Mouse (Mus musculus) forebrain, embryonic 14.5 days (tissue): ENCODE data around the gene Hpf1. TPM values are rescaled to one million over a fixed set of nuclear protein-coding genes. Genes with fewer than 3 reads are reported as not detected.
A peak's percentile ranks its signal among the peaks of the same experiment; 100 is the strongest.

Experiments
- ATAC-seq: fragments of 200-750 bp; cut with Nextera tagmentation; 2 replicates; pipeline ENCODE4 v1.8.0; 2017; ENCODE audit warnings: mild to moderate bottlenecking, moderate library complexity
- DNase-seq: peaks from one replicate; pipeline ENCODE4 v3.0.0-alpha.2; 2015; ENCODE audit warnings: low spot score
- H3K27ac ChIP-seq: fragments of 300-500 bp; sonication (generic); 2 replicates; pipeline ENCODE4 v1.5.1; 2014; ENCODE audit warnings: low read depth, mild to moderate bottlenecking, control low read depth, low read length, moderate library complexity
- H3K27me3 ChIP-seq: fragments of 300-500 bp; sonication (generic); replicated peaks from 2 replicates; pipeline ENCODE4 v1.6.1; 2014; ENCODE audit warnings: low read length, control low read depth, mixed read lengths; ENCODE audit not compliant: control insufficient read depth, insufficient read depth
- H3K36me3 ChIP-seq: fragments of 300-500 bp; sonication (generic); 2 replicates; pipeline ENCODE4 v1.6.1; 2014; ENCODE audit warnings: low read length, control low read depth; ENCODE audit not compliant: control insufficient read depth, insufficient read depth
- H3K4me1 ChIP-seq: fragments of 300-500 bp; sonication (generic); 2 replicates; pipeline ENCODE4 v1.6.1; 2014; ENCODE audit warnings: antibody characterized with exemption, low read length, control low read depth; ENCODE audit not compliant: control insufficient read depth, insufficient read depth
- H3K4me2 ChIP-seq: fragments of 300-500 bp; sonication (generic); 2 replicates; pipeline ENCODE4 v1.6.1; 2014; ENCODE audit warnings: mild to moderate bottlenecking, control low read depth, low read length
- H3K4me3 ChIP-seq: fragments of 300-500 bp; sonication (generic); 2 replicates; pipeline ENCODE4 v1.5.1; 2014; ENCODE audit warnings: low read depth, low read length, control low read depth
- H3K9ac ChIP-seq: fragments of 300-500 bp; sonication (generic); 2 replicates; pipeline ENCODE4 v1.6.1; 2014; ENCODE audit warnings: mild to moderate bottlenecking, low read length, control low read depth, moderate library complexity
- H3K9me3 ChIP-seq: fragments of 300-500 bp; sonication (generic); replicated peaks from 2 replicates; pipeline ENCODE4 v1.6.1; 2016; ENCODE audit warnings: low read length, control low read depth, mixed read lengths; ENCODE audit not compliant: control insufficient read depth
- WGBS: fragments of 180-500 bp; shearing (Covaris S2); extraction: QIAGEN DNeasy Blood & Tissue Kit; methylation state at CpG from one replicate; pipeline ENCODE4 v1.1.7; 2014; 5-methylcytosine and 5-hydroxymethylcytosine counted together
- polyA plus RNA-seq: library from polyadenylated mRNA; unstranded; fragments of >200 nt; fragmentation: Nextera tagmentation; extraction: Ambion mirVana; gene quantifications from 2 replicates; pipeline ENCODE4 v1.2.1, GENCODE M21; 2014

Hpf1 gene
- polyA plus RNA-seq, 1 experiment from 2014 or later, result 102 TPM

DNA sequence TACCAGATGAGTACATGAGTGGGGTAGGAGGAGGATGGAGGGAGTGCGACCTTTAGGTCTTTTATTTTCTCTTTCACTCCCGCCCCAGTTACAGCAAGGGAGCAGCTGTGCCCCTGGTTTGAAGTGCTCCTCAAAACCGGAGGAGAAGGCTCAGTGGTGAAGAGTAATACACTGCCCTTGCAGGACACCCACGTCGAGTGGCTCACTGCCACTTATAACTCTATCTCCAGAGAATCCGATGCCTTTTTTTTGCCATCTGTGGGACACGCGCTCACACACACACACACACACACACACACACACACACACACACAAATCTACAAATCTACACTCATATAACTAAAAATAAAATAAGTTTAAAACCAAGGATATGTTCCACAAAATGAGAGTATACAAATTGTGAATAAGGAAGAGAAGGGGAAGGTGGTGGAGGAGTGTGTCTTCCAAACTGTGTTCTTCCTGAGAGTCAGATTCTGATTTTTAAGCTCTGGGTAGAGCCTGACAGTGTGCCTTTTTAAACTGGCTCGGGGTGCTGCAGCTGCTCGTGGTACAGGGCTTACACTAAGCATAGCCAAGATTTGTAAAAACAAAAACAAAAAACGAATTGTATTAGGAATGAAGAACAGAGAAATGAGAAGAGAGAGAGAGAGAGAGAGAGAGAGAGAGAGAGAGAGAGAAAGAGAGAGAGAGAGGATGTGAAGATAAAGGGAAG lies 931 bp upstream of the Hpf1 start:
- H3K9me3 ChIP-seq, result no peaks in the 10 kb centered on the region
- H3K36me3 ChIP-seq, result 0 out of 2 replicates have a peak, but pooled peaks cover 10% of the 10 kb centered on the region
- H3K9ac ChIP-seq, result no peak overlapping the region
- no peaks in the 10 kb centered on the region for H3K27me3 ChIP-seq
- 84% methylated on average over 11 of the region's 11 CpGs for WGBS
- H3K4me3 ChIP-seq, result 0 out of 2 replicates have a peak overlapping the region, but pooled peaks have one; percentile 77
- DNase-seq (no peak), ATAC-seq (no peak)
- no peak overlapping the region for H3K27ac ChIP-seq
- H3K4me1 ChIP-seq, result peaks cover 9% of the 10 kb centered on the region
- peak overlapping the region; percentile 80 for H3K4me2 ChIP-seq

DNA sequence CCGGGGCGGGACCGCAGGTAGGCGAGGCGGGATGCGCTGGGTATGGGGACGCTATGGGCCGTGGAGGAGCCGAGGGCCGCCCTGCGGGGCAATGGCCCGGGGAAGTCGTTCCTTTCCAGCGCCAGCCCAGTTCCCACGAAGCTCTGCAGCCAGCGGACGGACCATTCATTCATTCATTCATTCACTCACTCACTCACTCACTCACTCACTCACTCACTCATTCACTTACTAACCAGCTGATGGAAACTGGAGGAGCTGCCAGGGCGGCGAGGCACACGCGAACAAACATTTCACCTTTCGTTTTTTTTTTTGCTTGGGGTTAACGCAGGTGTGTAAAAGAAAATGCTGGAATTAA lies 279 bp downstream of the Hpf1 start:
- no peak for ATAC-seq
- peak overlapping the region; percentile 81 for H3K9ac ChIP-seq
- H3K9me3 ChIP-seq, result no peaks in the 10 kb centered on the region
- no peak overlapping the region; the same call in 1 of the 2 replicates for H3K27ac ChIP-seq
- no peaks in the 10 kb centered on the region for H3K27me3 ChIP-seq
- 2% methylated on average over 22 of the region's 23 CpGs for WGBS
- peak overlapping the region; percentile 80 for H3K4me2 ChIP-seq
- peaks cover 9% of the 10 kb centered on the region for H3K4me1 ChIP-seq
- H3K4me3 ChIP-seq, result peak overlapping the region; percentile 77
- no peak for DNase-seq
- 0 out of 2 replicates have a peak, but pooled peaks cover 10% of the 10 kb centered on the region for H3K36me3 ChIP-seq

DNA sequence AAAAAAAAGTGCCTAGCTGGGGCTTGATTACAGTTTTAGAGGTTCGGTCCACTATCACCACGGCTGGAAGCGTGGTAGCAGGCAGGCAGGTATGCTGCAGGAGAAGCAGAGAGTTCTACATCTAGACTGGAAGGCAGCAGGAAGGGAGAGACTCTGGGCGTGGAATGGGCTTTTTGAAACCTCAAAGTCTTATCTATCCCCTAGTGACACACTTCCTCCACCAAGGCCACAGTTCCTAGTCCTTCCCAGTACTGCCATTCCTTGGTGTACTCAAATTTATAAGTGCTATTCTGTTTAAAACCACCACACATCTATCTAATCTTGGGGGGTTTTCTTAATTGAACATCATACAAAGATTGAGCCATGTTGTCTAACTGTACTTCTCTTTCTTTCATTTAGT lies 1.5 kb downstream of the Hpf1 start:
- Histone ChIP-seq H3K9ac (no peak overlapping the region), H3K27ac (no peak overlapping the region), H3K4me3 (no peak overlapping the region), H3K4me1 (peaks cover 9% of the 10 kb centered on the region), H3K27me3 (no peaks in the 10 kb centered on the region), H3K4me2 (peak overlapping the region; percentile 80; the same call in 1 of the 2 replicates), H3K9me3 (no peaks in the 10 kb centered on the region), H3K36me3 (peaks cover 10% of the 10 kb centered on the region; the same call in 1 of the 2 replicates)
- ATAC-seq (no peak), DNase-seq (no peak)
- WGBS, result 96% methylated on average over 4 of the region's 4 CpGs

DNA sequence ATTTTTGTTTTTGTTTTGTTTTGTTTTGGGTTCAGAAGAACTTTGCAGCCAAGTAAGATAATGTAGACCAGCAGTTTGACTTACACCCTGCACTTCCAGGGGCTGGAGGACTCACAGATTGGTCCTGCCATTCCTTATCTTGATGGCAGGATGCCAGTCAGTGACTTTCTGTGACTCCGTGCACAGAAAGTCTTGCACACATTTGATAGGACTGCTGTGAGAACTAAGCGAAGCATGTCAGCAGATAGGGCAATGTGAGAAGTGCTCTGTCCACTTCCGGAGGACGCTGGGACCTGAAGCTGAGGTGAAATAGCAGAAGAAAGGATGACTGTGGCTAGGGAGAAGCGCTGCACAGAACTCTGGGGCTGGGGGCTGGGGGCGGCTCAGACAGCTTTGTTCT lies 5.7 kb downstream of the Hpf1 start:
- ATAC-seq (no peak), DNase-seq (no peak)
- H3K4me3 ChIP-seq, result no peak overlapping the region
- no peaks in the 10 kb centered on the region for H3K27me3 ChIP-seq
- WGBS, result 91% methylated on average over 6 of the region's 6 CpGs
- H3K9ac ChIP-seq, result no peak overlapping the region
- H3K9me3 ChIP-seq, result no peaks in the 10 kb centered on the region
- H3K4me1 ChIP-seq, result peaks cover 8% of the 10 kb centered on the region
- H3K27ac ChIP-seq, result no peak overlapping the region
- peaks cover 26% of the 10 kb centered on the region for H3K36me3 ChIP-seq
- no peak overlapping the region for H3K4me2 ChIP-seq

- Histone ChIP-seq H3K4me3 (no peak overlapping the region), H3K4me1 (no peaks in the 10 kb centered on the region), H3K27me3 (no peaks in the 10 kb centered on the region), H3K9ac (no peak overlapping the region), H3K27ac (no peak overlapping the region), H3K36me3 (peaks cover 18% of the 10 kb centered on the region), H3K4me2 (no peak overlapping the region), H3K9me3 (no peaks in the 10 kb centered on the region)
- 59% methylated on average over 9 of the region's 9 CpGs for WGBS
- no peak for ATAC-seq
- no peak for DNase-seq
Observed at GRCm38 (mm10) chr8:60900147-60900546, 9.9 kb downstream of the Hpf1 start.

- Histone ChIP-seq H3K9ac (no peak overlapping the region), H3K4me1 (no peaks in the 10 kb centered on the region), H3K27me3 (no peaks in the 10 kb centered on the region), H3K27ac (no peak overlapping the region), H3K4me3 (no peak overlapping the region), H3K36me3 (peaks cover 29% of the 10 kb centered on the region), H3K4me2 (no peak overlapping the region), H3K9me3 (no peaks in the 10 kb centered on the region)
- WGBS, result 74% methylated on average over 4 of the region's 4 CpGs
- ATAC-seq (no peak), DNase-seq (no peak)
Observed at GRCm38 (mm10) chr8:60912081-60912480, 21.9 kb downstream of the Hpf1 start.

GRCm38 (mm10) chr8:60912554-60912953 lies 22.3 kb downstream of the Hpf1 start:
- DNase-seq (no peak), ATAC-seq (no peak)
- Histone ChIP-seq H3K27me3 (no peaks in the 10 kb centered on the region), H3K4me1 (no peaks in the 10 kb centered on the region), H3K4me2 (no peak overlapping the region), H3K4me3 (no peak overlapping the region), H3K36me3 (peaks cover 26% of the 10 kb centered on the region), H3K9me3 (no peaks in the 10 kb centered on the region), H3K9ac (no peak overlapping the region), H3K27ac (no peak overlapping the region)
- WGBS, result 48% methylated on average over 10 of the region's 10 CpGs

GRCm38 (mm10) chr8:60919069-60919468 lies 28.9 kb downstream of the Hpf1 start:
- Histone ChIP-seq H3K4me1 (no peaks in the 10 kb centered on the region), H3K4me3 (no peak overlapping the region), H3K27ac (no peak overlapping the region), H3K27me3 (no peaks in the 10 kb centered on the region), H3K9ac (no peak overlapping the region), H3K4me2 (no peak overlapping the region), H3K9me3 (no peaks in the 10 kb centered on the region), H3K36me3 (peaks cover 17% of the 10 kb centered on the region)
- no peak for DNase-seq
- 86% methylated on average over 3 of the region's 3 CpGs for WGBS
- ATAC-seq, result no peak

- Histone ChIP-seq H3K36me3 (peaks cover 11% of the 10 kb centered on the region), H3K27ac (no peak overlapping the region), H3K4me1 (no peaks in the 10 kb centered on the region), H3K9me3 (no peaks in the 10 kb centered on the region), H3K9ac (no peak overlapping the region), H3K27me3 (no peaks in the 10 kb centered on the region), H3K4me2 (no peak overlapping the region), H3K4me3 (no peak overlapping the region)
- DNase-seq, result no peak
- ATAC-seq, result no peak
- 92% methylated on average over 4 of the region's 4 CpGs for WGBS
Observed at GRCm38 (mm10) chr8:60920176-60920575, 30.0 kb downstream of the Hpf1 start.
